Mouse (Mus musculus) heart, postnatal 0 days (tissue): Measurements from ENCODE around the gene Pik3r6. TPM values are rescaled to one million over a fixed set of nuclear protein-coding genes. Genes with fewer than 3 reads are reported as not detected.

Experiments
- ATAC-seq: fragments of 200-750 bp; cut with Nextera tagmentation; 2 replicates; pipeline ENCODE4 v1.8.0; 2017; ENCODE audit warnings: low read depth, moderate number of reproducible peaks, moderate library complexity; ENCODE audit not compliant: insufficient read depth
- DNase-seq: peaks from one replicate; pipeline ENCODE4 v3.0.0-alpha.2; 2016; ENCODE audit warnings: low spot score
- H3K27ac ChIP-seq: fragments of 300-500 bp; sonication (generic); 2 replicates; pipeline ENCODE4 v1.5.1; 2014; ENCODE audit warnings: low read depth, mild to moderate bottlenecking
- H3K27me3 ChIP-seq: fragments of 300-500 bp; sonication (generic); 2 replicates; pipeline ENCODE4 v1.6.1; 2014; ENCODE audit warnings: low read length, mixed read lengths; ENCODE audit not compliant: control insufficient read depth, insufficient read depth
- H3K36me3 ChIP-seq: fragments of 300-500 bp; sonication (generic); replicated peaks from 2 replicates; pipeline ENCODE4 v1.6.1; 2014; ENCODE audit warnings: low read length, mixed read lengths; ENCODE audit not compliant: control insufficient read depth, insufficient read depth
- H3K4me1 ChIP-seq: fragments of 300-500 bp; sonication (generic); 2 replicates; pipeline ENCODE4 v1.6.1; 2014; ENCODE audit warnings: antibody characterized with exemption; ENCODE audit not compliant: control insufficient read depth, insufficient read depth
- H3K4me2 ChIP-seq: fragments of 300-500 bp; sonication (generic); 2 replicates; pipeline ENCODE4 v1.6.1; 2014; ENCODE audit warnings: low read depth, mild to moderate bottlenecking, low read length, moderate library complexity
- H3K4me3 ChIP-seq: fragments of 300-500 bp; sonication (generic); 2 replicates; pipeline ENCODE4 v1.5.1; 2014; ENCODE audit warnings: low read depth, low read length
- H3K9ac ChIP-seq: fragments of 300-500 bp; sonication (generic); replicated peaks from 2 replicates; pipeline ENCODE4 v1.6.1; 2014; ENCODE audit warnings: low read depth, low read length, mixed read lengths
- H3K9me3 ChIP-seq: fragments of 300-500 bp; sonication (generic); replicated peaks from 2 replicates; pipeline ENCODE4 v1.6.1; 2016; ENCODE audit warnings: low read length; ENCODE audit not compliant: control insufficient read depth
- CTCF ChIP-seq: IDR thresholded peaks from 2 replicates; pipeline ENCODE4 v1.5.1; 2016; ENCODE audit warnings: antibody characterized with exemption, control low read depth, low read depth
- EP300 ChIP-seq: IDR thresholded peaks from 2 replicates; pipeline ENCODE4 v1.6.1; 2016; ENCODE audit warnings: antibody characterized with exemption, low read depth
- WGBS: fragments of 180-500 bp; shearing (Covaris S2); extraction: QIAGEN DNeasy Blood & Tissue Kit; methylation state at CpG from one replicate; pipeline ENCODE4 v1.1.7; 2014; 5-methylcytosine and 5-hydroxymethylcytosine counted together
- polyA plus RNA-seq: library from polyadenylated mRNA; unstranded; fragments of >200 nt; fragmentation: Nextera tagmentation; extraction: Ambion mirVana; gene quantifications from 2 replicates; pipeline ENCODE4 v1.2.1, GENCODE M21; 2015
- total RNA-seq: library from RNA; depleted of rRNA; stranded (reverse); fragments of >200 nt; gene quantifications from 2 replicates; pipeline ENCODE4 v1.2.3, GENCODE M21; 2014; ENCODE audit warnings: low replicate concordance

Pik3r6 gene
- total and polyA plus RNA-seq, 2 experiments from 2014 or later, result 5.0 to 8.8 TPM

GRCm38 (mm10) chr11:68570861-68571260, 68.0 kb downstream of the Pik3r6 start:
- TF ChIP-seq EP300, result no peak
- TF ChIP-seq CTCF, result no peak
- Histone ChIP-seq H3K27ac (no peak overlapping the region), H3K4me2 (no peak overlapping the region), H3K9me3 (no peaks in the 10 kb centered on the region), H3K4me1 (no peaks in the 10 kb centered on the region), H3K4me3 (no peak overlapping the region), H3K9ac (no peak overlapping the region), H3K36me3 (no peaks in the 10 kb centered on the region), H3K27me3 (0 out of 2 replicates have a peak, but pooled peaks cover 9% of the 10 kb centered on the region)
- DNase-seq, result no peak
- WGBS, result 81% methylated on average over 5 of the region's 5 CpGs
- ATAC-seq, result no peak

- TF ChIP-seq CTCF (no peak), EP300 (no peak)
- DNase-seq (no peak), ATAC-seq (no peak)
- Histone ChIP-seq H3K27me3 (no peaks in the 10 kb centered on the region), H3K4me1 (no peaks in the 10 kb centered on the region), H3K36me3 (no peaks in the 10 kb centered on the region), H3K9ac (no peak overlapping the region), H3K4me2 (no peak overlapping the region), H3K4me3 (no peak overlapping the region), H3K9me3 (no peaks in the 10 kb centered on the region), H3K27ac (no peak overlapping the region)
- WGBS, result 88% methylated on average over 1 of the region's 1 CpGs
These were observed 74.3 kb downstream of the Pik3r6 start for GRCm38 (mm10) chr11:68577076-68577475.

GRCm38 (mm10) chr11:68579462-68579881, 76.7 kb downstream of the Pik3r6 start:
- no peaks in the 10 kb centered on the region for H3K9me3 ChIP-seq
- no peak overlapping the region for H3K4me2 ChIP-seq
- no peak overlapping the region for H3K9ac ChIP-seq
- no peaks in the 10 kb centered on the region for H3K4me1 ChIP-seq
- no peak for ATAC-seq
- no peak for TF ChIP-seq EP300
- no peak for TF ChIP-seq CTCF
- H3K27ac ChIP-seq, result no peak overlapping the region
- H3K36me3 ChIP-seq, result no peaks in the 10 kb centered on the region
- 41% methylated on average over 9 of the region's 9 CpGs for WGBS
- no peak overlapping the region for H3K4me3 ChIP-seq
- no peaks in the 10 kb centered on the region for H3K27me3 ChIP-seq
- DNase-seq, result no peak

- H3K36me3 ChIP-seq, result no peaks in the 10 kb centered on the region
- no peaks in the 10 kb centered on the region for H3K4me1 ChIP-seq
- ATAC-seq (no peak), DNase-seq (no peak)
- H3K4me2 ChIP-seq, result no peak overlapping the region
- no peak overlapping the region for H3K27ac ChIP-seq
- no peak for TF ChIP-seq CTCF
- no peak for TF ChIP-seq EP300
- H3K9ac ChIP-seq, result no peak overlapping the region
- H3K27me3 ChIP-seq, result no peaks in the 10 kb centered on the region
- no peaks in the 10 kb centered on the region for H3K9me3 ChIP-seq
- 84% methylated on average over 5 of the region's 6 CpGs for WGBS
- H3K4me3 ChIP-seq, result no peak overlapping the region
These were observed 77.7 kb downstream of the Pik3r6 start for GRCm38 (mm10) chr11:68580566-68580965.

GRCm38 (mm10) chr11:68583225-68583624, 80.4 kb downstream of the Pik3r6 start:
- ATAC-seq (no peak), DNase-seq (no peak)
- Histone ChIP-seq H3K9ac (no peak overlapping the region), H3K4me1 (no peaks in the 10 kb centered on the region), H3K4me2 (no peak overlapping the region), H3K27me3 (no peaks in the 10 kb centered on the region), H3K36me3 (no peaks in the 10 kb centered on the region), H3K9me3 (no peaks in the 10 kb centered on the region), H3K4me3 (no peak overlapping the region), H3K27ac (no peak overlapping the region)
- TF ChIP-seq CTCF (no peak), EP300 (no peak)
- 80% methylated on average over 13 of the region's 13 CpGs for WGBS

GRCm38 (mm10) chr11:68583906-68584480, 81.2 kb downstream of the Pik3r6 start:
- H3K27me3 ChIP-seq, result no peaks in the 10 kb centered on the region
- H3K9me3 ChIP-seq, result no peaks in the 10 kb centered on the region
- 71% methylated on average over 8 of the region's 8 CpGs for WGBS
- H3K27ac ChIP-seq, result no peak overlapping the region
- no peaks in the 10 kb centered on the region for H3K36me3 ChIP-seq
- H3K4me3 ChIP-seq, result no peak overlapping the region
- no peak overlapping the region for H3K9ac ChIP-seq
- no peak overlapping the region for H3K4me2 ChIP-seq
- ATAC-seq, result no peak
- TF ChIP-seq CTCF (no peak), EP300 (no peak)
- H3K4me1 ChIP-seq, result no peaks in the 10 kb centered on the region
- no peak for DNase-seq
